Mouse (Mus musculus) bone marrow, adult 2 months (tissue): ENCODE data around the gene Rrp12.

Experiments
- CTCF ChIP-seq: fragments of 200-500 bp; IDR thresholded peaks from 2 replicates; pipeline ENCODE4 v1.5.1; 2011; ENCODE audit warnings: low read length, control low read depth; ENCODE audit not compliant: control insufficient read depth, insufficient read depth
- POLR2A ChIP-seq: fragments of 200-500 bp; IDR thresholded peaks from 2 replicates; pipeline ENCODE4 v1.6.1; 2011; ENCODE audit warnings: low read depth, mild to moderate bottlenecking, control low read depth, low read length, borderline replicate concordance; ENCODE audit not compliant: control insufficient read depth

DNA sequence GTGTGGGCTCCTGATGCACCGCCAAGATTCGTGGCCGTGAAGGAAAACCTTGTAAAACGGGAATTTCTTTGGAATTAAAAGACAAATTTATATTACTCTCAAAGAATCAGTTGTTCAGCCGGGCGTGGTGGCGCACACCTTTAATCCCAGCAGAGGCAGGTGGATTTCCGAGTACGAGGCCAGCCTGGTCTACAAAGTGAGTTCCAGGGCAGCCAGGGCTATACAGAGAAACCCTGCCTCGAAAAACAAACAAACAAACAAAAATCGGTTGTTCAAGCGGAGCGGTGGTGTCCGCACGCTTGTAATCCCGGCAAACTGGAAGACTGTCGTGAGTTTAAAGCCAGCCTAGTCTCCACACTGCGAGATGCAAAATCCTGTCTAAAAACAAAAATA is 342 bp upstream of the Rrp12 start:
- TF ChIP-seq POLR2A (no peak), CTCF (no peak)
